Mouse (Mus musculus): ENCODE data around the gene Gfpt1. TPM values are rescaled to one million over a fixed set of nuclear protein-coding genes. Genes with fewer than 3 reads are reported as not detected.
A peak's percentile ranks its signal among the peaks of the same experiment; 100 is the strongest.

Gene Gfpt1
- polyA plus RNA-seq, 1 experiment from 2014 or later: 19.8 TPM

DNA sequence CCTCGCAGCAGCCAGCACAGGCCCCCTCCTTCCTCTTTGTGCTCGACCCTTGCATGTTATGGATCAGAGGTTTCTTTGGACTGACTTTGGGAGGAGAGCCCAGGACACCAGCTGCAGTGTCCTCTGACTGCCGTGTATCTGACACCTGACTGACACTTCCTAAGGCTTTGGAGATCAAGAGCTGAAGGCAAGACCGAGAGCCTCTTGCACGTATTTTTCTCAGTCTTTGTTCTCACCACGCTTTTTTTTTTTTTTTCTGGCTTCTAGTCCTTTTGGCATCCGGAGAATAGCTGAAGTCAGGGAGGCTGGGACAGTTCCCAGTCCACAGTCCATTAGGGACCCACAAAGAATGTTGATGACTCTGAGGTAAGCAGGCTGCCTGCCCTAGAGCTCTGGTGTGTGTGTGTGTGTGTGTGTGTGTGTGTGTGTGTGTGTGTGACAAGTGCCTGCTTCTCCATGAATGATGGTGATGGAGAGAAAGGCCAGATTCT is 59.8 kb downstream of the Gfpt1 start:
- no peak overlapping the region for H3K4me2 ChIP-seq
- H3K27ac ChIP-seq: peak overlapping the region; percentile 46; the same call in 1 of the 2 replicates

DNA sequence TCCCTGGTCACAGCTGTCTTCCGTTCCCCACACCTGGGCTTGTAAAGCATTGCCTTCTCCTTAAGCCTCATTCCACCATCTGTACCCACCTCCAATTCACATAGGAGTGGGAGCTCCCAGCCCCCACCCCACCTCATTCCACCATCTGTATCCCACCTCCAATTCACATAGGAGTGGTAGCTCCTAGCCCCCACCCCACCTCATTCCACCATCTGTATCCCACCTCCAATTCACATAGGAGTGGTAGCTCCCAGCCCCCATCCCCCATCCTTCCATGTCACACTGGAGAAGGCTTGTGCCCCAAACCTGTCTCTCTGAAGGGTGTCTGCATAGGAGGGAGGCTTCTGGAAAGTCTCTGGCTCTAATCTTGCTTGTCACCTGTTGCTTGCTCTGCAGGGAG is 60.7 kb downstream of the Gfpt1 start:
- Histone ChIP-seq H3K9me3 (replicated peaks) (no peaks in the 10 kb centered on the region), H3K9ac (no peak overlapping the region), H3K36me3 (no peaks in the 10 kb centered on the region), H3K27ac (no peak overlapping the region), H3K4me2 (no peak overlapping the region), H3K27me3 (no peaks in the 10 kb centered on the region), H3K4me1 (peaks cover 35% of the 10 kb centered on the region), H3K4me3 (replicated peaks) (no peak overlapping the region)
- no peak for ATAC-seq (replicated peaks; ENCODE audit: low FRiP score)
- 79% methylated on average over 1 of the region's 1 CpGs for WGBS

More for the DNA sequence above, 59.8 kb downstream of the Gfpt1 start:
- Histone ChIP-seq H3K4me3 (replicated peaks) (no peak overlapping the region), H3K4me1 (peaks cover 43% of the 10 kb centered on the region), H3K9ac (no peak overlapping the region), H3K36me3 (no peaks in the 10 kb centered on the region), H3K9me3 (replicated peaks) (no peaks in the 10 kb centered on the region), H3K27me3 (no peaks in the 10 kb centered on the region)
- WGBS: 9% methylated on average over 7 of the region's 7 CpGs
- 0 out of 2 replicates have a peak, but pooled peaks have one; percentile 35 for ATAC-seq (replicated peaks; ENCODE audit: low FRiP score)

DNA sequence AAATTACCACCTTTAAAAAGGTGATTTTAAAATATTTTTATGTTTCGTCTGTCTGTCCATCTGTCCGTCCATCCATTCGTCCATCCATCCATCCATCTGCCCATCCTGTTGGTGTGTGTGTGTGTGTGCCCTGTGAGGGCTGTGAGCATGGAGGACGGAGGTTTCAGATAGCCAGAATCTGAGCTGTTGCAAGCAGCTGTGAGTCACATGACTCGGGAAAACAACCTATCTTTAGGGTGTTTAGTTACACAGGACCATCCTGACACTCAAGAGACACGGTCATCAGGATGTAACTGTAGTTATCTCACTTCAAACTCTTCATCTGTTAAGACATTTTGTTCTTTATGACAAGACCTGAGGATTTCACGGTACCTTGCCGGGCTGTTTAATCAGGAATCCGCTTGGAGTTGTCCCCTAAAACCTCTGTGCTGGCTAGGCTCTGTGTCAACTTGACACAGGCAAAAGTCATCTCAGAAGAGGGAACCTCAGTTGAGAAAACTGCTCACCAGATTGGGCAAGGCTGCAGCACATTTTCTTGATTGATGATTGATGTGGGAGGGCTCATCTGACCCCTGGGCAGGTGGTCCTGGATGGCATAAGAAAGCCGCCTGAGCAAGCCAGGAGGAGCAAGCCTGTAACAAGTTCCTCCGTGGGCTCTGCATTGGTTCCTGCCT is 61.6 kb downstream of the Gfpt1 start, which contains the start of gene D6Ertd527e:
Gene D6Ertd527e, plus strand, starts transcription at position 624 of the 674 bp plus-strand sequence.
- WGBS: 62% methylated on average over 11 of the region's 11 CpGs

DNA sequence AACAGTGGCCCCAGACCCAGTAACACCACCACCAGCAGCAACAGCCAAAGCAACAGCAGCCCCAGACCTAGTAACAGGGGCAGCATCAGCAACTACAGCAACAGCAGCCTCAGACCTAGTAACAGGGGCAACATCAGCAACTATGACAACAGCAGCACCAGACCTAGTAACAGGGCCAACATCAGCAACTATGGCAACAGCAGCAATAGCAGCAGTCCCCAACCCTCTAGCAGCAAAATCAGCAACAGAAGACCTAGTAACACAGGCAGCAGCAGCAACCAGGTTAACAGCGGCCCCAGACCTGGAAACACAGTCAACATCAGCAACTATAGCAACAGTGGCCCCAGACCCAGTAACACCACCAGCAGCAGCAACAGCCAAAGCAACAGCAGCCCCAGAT is 68.8 kb downstream of the Gfpt1 start:
- Histone ChIP-seq H3K27me3 (no peaks in the 10 kb centered on the region), H3K9ac (no peak overlapping the region), H3K4me2 (no peak overlapping the region), H3K9me3 (replicated peaks) (no peaks in the 10 kb centered on the region), H3K4me3 (replicated peaks) (no peak overlapping the region), H3K27ac (no peak overlapping the region), H3K36me3 (no peaks in the 10 kb centered on the region), H3K4me1 (no peaks in the 10 kb centered on the region)
- WGBS: 87% methylated on average over 1 of the region's 1 CpGs
- no peak for ATAC-seq (replicated peaks; ENCODE audit: low FRiP score)

More for the DNA sequence above, 61.6 kb downstream of the Gfpt1 start, which contains the start of gene D6Ertd527e:
- Histone ChIP-seq H3K4me1 (peaks cover 27% of the 10 kb centered on the region), H3K27ac (no peak within 1 kb of the TSS), H3K27me3 (no peaks in the 10 kb centered on the region), H3K4me2 (no peak within 1 kb of the TSS), H3K36me3 (no peaks in the 10 kb centered on the region), H3K9me3 (replicated peaks) (no peaks in the 10 kb centered on the region), H3K9ac (no peak within 1 kb of the TSS), H3K4me3 (replicated peaks) (no peak within 1 kb of the TSS)
- ATAC-seq (replicated peaks; ENCODE audit: low FRiP score): no peak

DNA sequence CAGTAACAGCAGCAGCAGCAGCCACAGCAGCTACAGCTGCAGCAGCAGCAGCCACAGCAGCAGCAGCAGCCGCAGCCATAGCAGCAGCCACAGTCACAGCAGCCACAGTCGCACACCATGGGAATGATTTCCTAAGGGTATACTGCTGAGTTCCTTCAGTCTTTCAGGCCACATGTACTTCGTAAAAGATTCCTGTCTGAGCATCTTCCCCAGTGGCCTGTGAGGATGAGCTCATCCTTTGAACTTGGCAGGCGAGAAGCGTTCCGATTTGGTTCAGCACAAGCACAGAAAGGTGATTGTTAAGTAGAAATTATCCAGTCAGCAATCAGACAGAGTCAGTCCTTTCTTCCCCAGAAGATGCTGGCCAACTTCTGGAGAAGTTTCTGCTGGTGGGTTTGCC is 69.5 kb downstream of the Gfpt1 start:
- H3K27me3 ChIP-seq: no peaks in the 10 kb centered on the region
- H3K4me2 ChIP-seq: no peak overlapping the region
- H3K9me3 ChIP-seq (replicated peaks): no peaks in the 10 kb centered on the region
- H3K9ac ChIP-seq: no peak overlapping the region
- H3K27ac ChIP-seq: no peak overlapping the region
- no peak for ATAC-seq (replicated peaks; ENCODE audit: low FRiP score)
- H3K4me1 ChIP-seq: no peaks in the 10 kb centered on the region
- 86% methylated on average over 6 of the region's 6 CpGs for WGBS
- no peak overlapping the region for H3K4me3 ChIP-seq (replicated peaks)
- no peaks in the 10 kb centered on the region for H3K36me3 ChIP-seq

DNA sequence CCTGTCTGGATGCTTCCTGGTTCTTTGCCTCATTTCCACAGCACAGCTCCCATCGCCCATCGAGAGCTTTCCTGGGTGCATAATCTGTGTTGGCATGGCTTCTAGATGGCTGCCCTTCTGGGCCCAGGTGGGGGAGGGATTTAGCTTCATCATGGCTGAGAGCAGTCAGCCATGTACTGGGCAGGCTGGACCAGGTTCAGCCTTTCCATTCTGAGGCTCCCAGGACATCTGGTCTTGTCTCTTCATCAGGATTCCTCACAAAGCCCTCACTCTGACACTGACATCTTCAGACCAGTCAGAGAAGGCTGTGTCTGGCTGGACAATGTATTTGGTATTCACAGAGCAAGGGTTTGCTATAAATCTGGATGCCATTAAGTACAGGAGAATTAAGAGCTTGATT is 73.3 kb downstream of the Gfpt1 start:
- no peak overlapping the region for H3K27ac ChIP-seq
- 77% methylated on average over 2 of the region's 2 CpGs for WGBS
- H3K4me1 ChIP-seq: 0 out of 2 replicates have a peak, but pooled peaks cover 2% of the 10 kb centered on the region
- H3K27me3 ChIP-seq: no peaks in the 10 kb centered on the region
- no peak overlapping the region for H3K9ac ChIP-seq
- no peaks in the 10 kb centered on the region for H3K36me3 ChIP-seq
- no peak for ATAC-seq (replicated peaks; ENCODE audit: low FRiP score)
- no peaks in the 10 kb centered on the region for H3K9me3 ChIP-seq (replicated peaks)
- H3K4me2 ChIP-seq: no peak overlapping the region
- H3K4me3 ChIP-seq (replicated peaks): no peak overlapping the region

DNA sequence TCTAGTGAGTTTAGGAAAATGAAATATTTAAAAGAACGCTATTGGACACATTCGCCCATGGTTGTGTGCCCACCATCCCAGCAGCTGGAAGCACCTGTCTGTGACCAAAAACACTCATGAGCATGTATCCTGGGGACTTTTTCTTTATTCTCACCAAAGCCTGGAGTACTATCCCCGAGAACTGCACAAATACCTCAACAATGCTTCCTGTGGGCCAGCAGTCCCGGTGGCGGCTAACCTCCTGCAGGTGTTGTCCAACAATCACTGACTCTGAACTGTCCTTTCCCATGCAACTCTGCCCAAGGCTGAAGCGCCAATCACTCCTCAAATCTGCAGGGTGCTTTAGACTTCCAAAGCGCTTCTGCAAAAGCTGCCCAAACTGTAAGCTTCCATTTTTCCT is 74.0 kb downstream of the Gfpt1 start:
- no peaks in the 10 kb centered on the region for H3K27me3 ChIP-seq
- H3K9ac ChIP-seq: no peak overlapping the region
- ATAC-seq (replicated peaks; ENCODE audit: low FRiP score): no peak
- H3K4me2 ChIP-seq: no peak overlapping the region
- H3K4me3 ChIP-seq (replicated peaks): no peak overlapping the region
- no peaks in the 10 kb centered on the region for H3K36me3 ChIP-seq
- WGBS: 84% methylated on average over 7 of the region's 7 CpGs
- H3K9me3 ChIP-seq (replicated peaks): no peaks in the 10 kb centered on the region
- H3K27ac ChIP-seq: no peak overlapping the region
- 0 out of 2 replicates have a peak, but pooled peaks cover 2% of the 10 kb centered on the region for H3K4me1 ChIP-seq

DNA sequence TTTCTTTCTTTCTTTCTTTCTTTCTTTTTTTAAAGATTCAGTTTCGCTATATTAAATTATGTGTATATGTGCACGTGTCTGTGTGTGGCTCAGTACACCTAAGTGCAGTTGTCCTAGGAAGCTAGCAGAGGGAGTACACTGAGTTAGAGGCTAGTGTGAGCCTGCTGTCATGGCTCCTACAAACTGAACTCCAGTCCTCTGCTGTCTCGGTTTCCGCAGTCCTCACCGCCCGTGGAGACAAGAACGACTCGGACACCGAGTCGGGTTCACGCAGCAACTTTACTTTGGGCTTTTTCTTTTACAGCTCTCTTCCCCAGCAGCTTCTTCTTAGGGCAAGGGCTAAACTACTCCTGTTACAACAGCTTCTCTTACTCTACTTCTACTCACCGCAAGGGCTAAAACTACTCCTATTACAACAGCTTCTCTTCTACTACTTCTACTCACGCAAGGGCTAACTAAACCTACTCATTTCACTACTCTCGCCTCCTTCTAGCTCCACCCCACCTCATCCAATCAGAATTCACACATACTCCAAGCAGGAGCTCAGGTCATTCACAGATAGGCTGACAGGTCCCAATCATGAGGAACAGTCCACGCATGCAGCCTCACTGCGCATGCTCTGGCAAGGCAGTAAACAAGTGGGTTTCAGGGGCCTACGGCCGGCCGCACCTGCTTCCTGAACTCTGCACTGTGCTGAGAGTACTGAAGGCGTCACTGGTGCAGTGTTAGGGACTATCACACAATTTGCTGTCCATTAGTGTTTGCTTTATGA is 76.6 kb downstream of the Gfpt1 start:
- no peaks in the 10 kb centered on the region for H3K36me3 ChIP-seq

DNA sequence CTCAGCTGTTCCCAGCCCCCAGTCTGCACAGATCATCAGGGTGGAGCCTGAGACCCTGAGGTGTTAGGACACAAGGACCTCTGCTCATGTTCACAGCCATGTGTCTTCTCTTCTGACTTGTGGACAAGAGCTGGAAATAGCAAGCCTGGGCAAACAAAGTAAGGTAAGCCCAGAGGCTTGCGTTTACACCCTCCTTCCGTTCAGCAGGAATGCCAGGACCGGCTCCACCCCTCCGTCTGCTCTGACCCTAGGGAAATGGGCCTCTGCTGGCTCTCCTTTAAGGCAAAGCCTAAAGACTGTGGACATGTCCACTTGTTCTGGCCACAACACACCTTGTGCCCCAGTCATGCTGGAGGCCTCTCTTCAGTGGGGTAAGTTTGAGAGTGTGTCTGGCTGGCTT is 77.3 kb downstream of the Gfpt1 start:
- 35% methylated on average over 4 of the region's 4 CpGs for WGBS
- H3K27ac ChIP-seq: no peak overlapping the region

More for the DNA sequence above, 76.6 kb downstream of the Gfpt1 start:
- Histone ChIP-seq H3K9ac (no peak overlapping the region), H3K27ac (no peak overlapping the region), H3K9me3 (replicated peaks) (no peaks in the 10 kb centered on the region), H3K27me3 (no peaks in the 10 kb centered on the region), H3K4me2 (no peak overlapping the region), H3K4me3 (replicated peaks) (no peak overlapping the region), H3K4me1 (0 out of 2 replicates have a peak, but pooled peaks cover 2% of the 10 kb centered on the region)
- ATAC-seq (replicated peaks; ENCODE audit: low FRiP score): no peak
- 74% methylated on average over 20 of the region's 20 CpGs for WGBS

DNA sequence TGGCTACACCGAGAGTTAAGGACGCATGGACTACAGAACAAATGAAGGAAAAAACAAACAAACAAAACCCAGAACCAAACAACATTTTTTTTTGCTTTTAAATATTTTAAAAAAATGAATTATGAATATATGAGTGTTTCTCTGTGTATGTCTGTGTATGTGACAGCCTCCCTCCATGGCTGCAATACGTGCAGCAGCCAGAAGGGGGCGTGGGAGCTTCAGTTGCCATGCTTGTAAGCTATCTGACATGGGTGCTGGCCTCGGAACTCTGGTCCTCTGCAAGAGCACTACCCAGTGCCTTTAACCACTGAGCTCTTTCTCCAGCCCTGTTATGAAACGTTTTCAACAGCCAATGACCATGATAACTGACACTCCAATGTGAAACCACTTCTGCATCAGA is 78.0 kb downstream of the Gfpt1 start:
- 85% methylated on average over 6 of the region's 6 CpGs for WGBS
- Histone ChIP-seq H3K4me2 (no peak overlapping the region), H3K9ac (no peak overlapping the region), H3K36me3 (no peaks in the 10 kb centered on the region), H3K9me3 (replicated peaks) (no peaks in the 10 kb centered on the region), H3K27me3 (no peaks in the 10 kb centered on the region), H3K4me1 (0 out of 2 replicates have a peak, but pooled peaks cover 2% of the 10 kb centered on the region), H3K4me3 (replicated peaks) (no peak overlapping the region), H3K27ac (no peak overlapping the region)
- ATAC-seq (replicated peaks; ENCODE audit: low FRiP score): no peak

More for the DNA sequence above, 77.3 kb downstream of the Gfpt1 start:
- Histone ChIP-seq H3K4me2 (no peak overlapping the region), H3K27me3 (no peaks in the 10 kb centered on the region), H3K4me3 (replicated peaks) (no peak overlapping the region), H3K9me3 (replicated peaks) (no peaks in the 10 kb centered on the region), H3K9ac (no peak overlapping the region), H3K36me3 (no peaks in the 10 kb centered on the region), H3K4me1 (0 out of 2 replicates have a peak, but pooled peaks cover 2% of the 10 kb centered on the region)
- no peak for ATAC-seq (replicated peaks; ENCODE audit: low FRiP score)

DNA sequence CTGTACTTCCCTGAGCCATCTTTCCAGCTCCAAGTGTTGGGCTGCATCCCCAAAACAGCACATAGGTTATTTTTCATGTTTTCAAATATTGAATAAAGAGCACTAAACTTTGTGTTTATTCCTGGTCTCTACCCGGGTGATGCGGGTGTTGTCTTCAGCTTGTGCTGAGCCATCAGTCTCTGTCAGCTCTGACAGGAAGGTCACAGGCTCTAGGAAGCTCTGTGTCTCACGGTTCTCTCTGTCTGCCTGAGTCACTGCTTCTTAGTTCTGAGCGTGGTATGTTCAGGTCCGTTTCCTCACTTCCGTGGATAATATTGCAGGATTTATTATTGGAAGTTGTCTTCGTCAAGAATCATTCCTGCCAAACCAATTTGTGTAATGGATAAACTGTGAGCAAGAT is 79.3 kb downstream of the Gfpt1 start:
- Histone ChIP-seq H3K4me3 (replicated peaks) (no peak overlapping the region), H3K9me3 (replicated peaks) (no peaks in the 10 kb centered on the region), H3K9ac (no peak overlapping the region), H3K27ac (no peak overlapping the region), H3K27me3 (no peaks in the 10 kb centered on the region), H3K4me1 (0 out of 2 replicates have a peak, but pooled peaks cover 3% of the 10 kb centered on the region), H3K4me2 (no peak overlapping the region), H3K36me3 (no peaks in the 10 kb centered on the region)
- no peak for ATAC-seq (replicated peaks; ENCODE audit: low FRiP score)
- 77% methylated on average over 7 of the region's 7 CpGs for WGBS

DNA sequence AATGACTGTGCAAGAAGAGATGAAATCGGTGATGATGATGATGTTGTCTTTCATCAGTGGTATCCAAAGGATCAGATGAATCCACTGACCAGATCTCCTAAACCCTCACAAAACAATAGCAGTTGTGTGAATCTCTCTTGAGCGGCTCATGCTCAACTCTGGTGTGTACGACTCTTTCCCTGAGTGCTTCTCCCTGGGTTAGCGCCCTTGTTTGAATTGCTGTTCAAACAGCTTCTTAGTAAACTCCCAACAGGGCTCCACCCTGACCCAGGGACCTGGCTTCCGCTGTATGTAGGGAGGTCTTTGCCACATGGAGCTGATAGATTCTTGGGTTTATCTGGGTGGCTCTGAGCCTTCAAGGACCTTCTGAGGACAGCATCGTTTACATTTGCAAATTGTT is 80.8 kb downstream of the Gfpt1 start:
- Histone ChIP-seq H3K4me3 (replicated peaks) (no peak overlapping the region), H3K9me3 (replicated peaks) (no peaks in the 10 kb centered on the region), H3K9ac (no peak overlapping the region), H3K36me3 (no peaks in the 10 kb centered on the region), H3K27me3 (no peaks in the 10 kb centered on the region), H3K4me2 (no peak overlapping the region), H3K27ac (no peak overlapping the region), H3K4me1 (0 out of 2 replicates have a peak, but pooled peaks cover 10% of the 10 kb centered on the region)
- ATAC-seq (replicated peaks; ENCODE audit: low FRiP score): no peak
- WGBS: 87% methylated on average over 6 of the region's 6 CpGs
